Mouse (Mus musculus) G1E (cell line): ENCODE results near the gene Ndufv3.

Experiments
- CTCF ChIP-seq: IDR thresholded peaks from 2 replicates; pipeline ENCODE4 v1.5.1; 2012; ENCODE audit warnings: low read depth, low read length, inconsistent platforms, mixed read lengths
- GATA1 ChIP-seq: IDR thresholded peaks from 2 replicates; pipeline ENCODE4 v1.6.1; 2012; ENCODE audit warnings: borderline replicate concordance, low read length, inconsistent platforms, mixed read lengths
- GATA2 ChIP-seq: IDR thresholded peaks from 2 replicates; pipeline ENCODE4 v1.6.1; 2012; ENCODE audit warnings: low read depth, low read length, inconsistent platforms, borderline replicate concordance
- POLR2AphosphoS5 ChIP-seq: IDR thresholded peaks from 2 replicates; pipeline ENCODE4 v1.6.1; 2012; ENCODE audit warnings: low read depth, low read length, inconsistent platforms; ENCODE audit not compliant: insufficient replicate concordance
- TAL1 ChIP-seq: conservative IDR thresholded peaks from 2 replicates; pipeline ENCODE4 v1.6.1; 2012; ENCODE audit warnings: low read depth, low read length, inconsistent platforms, mixed read lengths

- TF ChIP-seq CTCF (no peak), POLR2AphosphoS5 (no peak), TAL1 (no peak), GATA1 (no peak), GATA2 (no peak)
Observed at GRCm38 (mm10) chr17:31541460-31541831, 21.5 kb downstream of the Ndufv3 start.
